Mouse (Mus musculus) lung, postnatal 10 days (tissue): ENCODE data around the gene Gm16181.

ENCODE experiments used
- DNase-seq: peaks from one replicate; pipeline ENCODE4 v3.0.0; 2021

Gm16181 gene

DNA sequence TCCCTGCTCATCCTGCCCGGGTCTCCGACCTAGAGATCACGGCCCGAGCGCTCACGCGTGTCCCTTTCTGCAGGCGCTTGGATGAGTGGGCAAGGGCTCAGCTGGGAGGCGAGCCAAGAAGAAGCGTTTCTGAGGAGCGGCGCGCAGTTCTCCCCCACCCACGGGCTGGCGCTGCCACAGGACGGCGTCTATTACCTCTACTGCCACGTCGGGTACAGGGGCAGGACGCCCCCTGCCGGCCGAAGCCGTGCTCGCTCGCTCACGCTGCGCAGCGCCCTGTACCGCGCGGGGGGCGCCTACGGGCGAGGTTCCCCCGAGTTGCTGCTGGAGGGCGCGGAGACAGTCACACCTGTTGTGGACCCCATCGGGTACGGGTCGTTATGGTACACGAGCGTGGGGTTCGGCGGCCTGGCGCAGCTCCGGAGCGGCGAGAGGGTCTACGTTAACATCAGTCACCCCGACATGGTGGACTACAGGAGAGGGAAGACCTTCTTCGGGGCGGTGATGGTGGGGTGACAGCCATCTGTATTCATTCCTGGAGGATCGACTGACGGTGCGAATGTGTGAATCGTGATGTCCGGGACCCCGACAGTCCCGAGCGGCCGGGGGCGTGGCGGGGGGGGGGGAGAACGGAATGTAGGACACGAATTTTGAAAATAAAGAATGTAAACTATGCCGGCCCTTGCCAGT, 24.9 kb upstream of the Gm16181 start:
- peak; percentile 90 for DNase-seq

GRCm38 (mm10) chr17:35196321-35196641, 24.4 kb upstream of the Gm16181 start:
- DNase-seq, result no peak

GRCm38 (mm10) chr17:35197126-35197525, 23.5 kb upstream of the Gm16181 start:
- no peak for DNase-seq

DNA sequence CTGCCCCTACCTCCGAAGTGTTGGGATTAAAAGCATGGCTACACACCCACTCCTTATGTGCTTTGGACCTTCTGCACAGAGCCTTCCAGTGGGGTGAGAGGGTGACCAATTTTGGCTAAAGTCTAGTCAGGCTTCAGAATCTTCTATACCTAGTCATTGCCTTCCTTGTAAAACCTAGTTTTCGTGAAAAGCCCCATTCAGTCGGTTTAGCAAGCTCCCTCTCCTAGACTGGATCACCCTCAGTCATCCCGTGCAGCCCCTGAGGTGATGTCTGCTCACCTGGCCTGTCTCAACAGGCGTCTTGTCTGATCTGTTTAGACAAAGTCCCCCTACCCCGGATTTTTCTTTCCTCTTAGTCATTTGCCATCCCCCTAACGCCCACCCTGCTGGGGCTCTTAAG, 22.6 kb upstream of the Gm16181 start:
- DNase-seq, result no peak

GRCm38 (mm10) chr17:35198946-35199345, 21.7 kb upstream of the Gm16181 start:
- no peak for DNase-seq

GRCm38 (mm10) chr17:35200398-35200797, 20.2 kb upstream of the Gm16181 start:
- no peak for DNase-seq

DNA sequence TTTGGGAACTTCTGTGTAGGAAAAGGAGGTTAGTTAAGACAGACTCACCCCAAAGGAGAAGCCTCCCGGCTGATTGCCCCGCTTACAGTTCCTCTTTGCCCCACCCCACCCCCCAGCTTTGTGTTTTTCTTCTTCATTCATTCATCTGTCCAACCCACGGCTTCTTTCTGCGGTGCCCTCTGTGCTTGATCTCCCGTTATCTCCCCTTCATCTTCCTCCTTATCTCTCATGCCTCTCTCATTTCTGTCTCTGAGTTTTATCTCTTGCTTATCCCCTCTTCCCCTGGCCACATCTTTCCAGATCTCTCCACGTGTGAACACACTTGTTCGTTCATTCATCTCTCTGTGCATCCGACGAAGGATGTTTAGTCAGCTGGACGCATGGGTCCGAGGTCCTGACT, 19.5 kb upstream of the Gm16181 start:
- no peak for DNase-seq

DNA sequence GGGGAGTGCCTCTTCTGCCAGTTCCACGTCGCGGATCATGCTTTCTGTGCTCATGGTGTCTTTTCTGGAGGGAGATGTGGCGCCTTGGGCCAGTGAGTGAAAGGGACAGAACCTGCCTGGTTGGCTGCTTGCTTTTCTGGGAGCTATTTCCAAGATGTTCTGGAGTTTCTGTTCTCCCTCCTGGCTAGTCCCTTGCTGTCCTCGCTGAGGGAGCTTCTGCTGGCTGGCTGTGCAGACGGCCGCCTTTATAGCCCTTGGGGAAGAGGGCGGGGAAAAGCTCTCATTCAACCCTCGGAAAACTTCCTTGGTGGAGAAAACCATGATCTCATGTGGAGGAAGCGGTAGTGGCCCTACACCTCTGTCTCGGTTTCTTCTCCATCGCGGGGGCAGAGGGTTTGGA, 18.8 kb upstream of the Gm16181 start, which contains the start of gene Tnf:
Gene Tnf, minus strand, starts transcription at position 221 of the 400 bp plus-strand sequence.
- peak; percentile 72 for DNase-seq

- DNase-seq, result no peak
Observed at GRCm38 (mm10) chr17:35202442-35202841, 18.2 kb upstream of the Gm16181 start.

GRCm38 (mm10) chr17:35204494-35205379, 15.9 kb upstream of the Gm16181 start, which contains the start of gene Lta:
Gene Lta (minus strand): TSS chr17:35205351.
- DNase-seq, result no peak

- no peak for DNase-seq
Observed at GRCm38 (mm10) chr17:35205380-35205769, 15.3 kb upstream of the Gm16181 start.

DNA sequence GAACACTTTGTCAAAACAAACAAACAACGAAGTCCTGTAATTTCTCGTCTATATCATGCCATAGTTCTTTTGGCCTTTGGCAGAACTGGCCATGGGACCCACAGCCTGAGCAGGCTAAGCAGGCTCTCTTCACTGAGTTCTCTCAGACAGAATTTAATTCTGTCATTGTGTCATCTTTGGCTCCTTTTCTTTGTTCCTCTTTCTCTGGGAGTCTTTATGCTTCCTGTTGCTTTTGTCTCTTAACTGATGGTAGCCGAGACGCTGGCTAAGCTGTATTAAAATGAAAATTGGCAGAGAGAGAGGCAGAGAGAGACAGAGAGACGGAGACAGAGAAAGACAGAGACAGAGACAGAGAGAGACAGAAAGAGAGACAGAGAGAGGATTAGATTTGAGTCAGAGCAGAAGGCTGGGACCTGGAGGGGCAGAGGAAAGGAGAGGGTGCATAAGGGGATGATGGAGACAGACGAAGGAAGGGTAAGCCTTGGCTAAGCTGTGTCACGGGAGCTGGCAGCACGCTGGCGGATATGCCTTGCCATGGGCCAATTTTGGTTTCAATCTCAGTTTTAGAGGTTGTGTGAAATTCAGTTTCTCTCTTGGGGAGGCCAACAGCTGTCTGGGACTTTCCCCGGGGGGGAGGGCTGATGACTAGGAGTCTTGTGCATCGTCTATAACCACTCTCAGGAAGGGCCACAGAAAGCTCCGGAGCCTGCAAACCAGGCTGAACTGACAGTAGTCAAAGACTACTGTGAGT, 10.7 kb upstream of the Gm16181 start:
- DNase-seq, result no peak

GRCm38 (mm10) chr17:35210593-35210992, 10.0 kb upstream of the Gm16181 start:
- no peak for DNase-seq

DNA sequence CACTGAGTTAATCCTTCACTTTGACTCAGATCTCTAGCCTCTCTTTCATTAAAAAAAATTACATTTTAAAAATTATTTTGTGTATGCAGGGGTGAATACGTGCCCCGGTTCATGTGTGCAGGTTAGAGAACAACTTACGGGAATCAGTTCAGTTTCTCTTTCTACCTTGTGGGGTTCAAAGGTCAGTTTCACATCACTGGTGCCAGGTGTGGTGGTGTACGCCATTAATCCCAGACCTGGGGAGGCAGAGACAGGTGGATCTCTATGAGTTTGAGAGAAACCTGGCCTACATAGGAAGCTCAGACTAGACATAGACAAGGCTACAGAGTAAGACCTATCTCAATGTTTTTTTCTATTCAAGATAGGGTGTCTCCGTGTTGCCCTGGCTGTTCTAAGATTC, 7.6 kb upstream of the Gm16181 start:
- no peak for DNase-seq

- peak; percentile 73 for DNase-seq
Observed at GRCm38 (mm10) chr17:35218516-35219193, 2.0 kb upstream of the Gm16181 start.

DNA sequence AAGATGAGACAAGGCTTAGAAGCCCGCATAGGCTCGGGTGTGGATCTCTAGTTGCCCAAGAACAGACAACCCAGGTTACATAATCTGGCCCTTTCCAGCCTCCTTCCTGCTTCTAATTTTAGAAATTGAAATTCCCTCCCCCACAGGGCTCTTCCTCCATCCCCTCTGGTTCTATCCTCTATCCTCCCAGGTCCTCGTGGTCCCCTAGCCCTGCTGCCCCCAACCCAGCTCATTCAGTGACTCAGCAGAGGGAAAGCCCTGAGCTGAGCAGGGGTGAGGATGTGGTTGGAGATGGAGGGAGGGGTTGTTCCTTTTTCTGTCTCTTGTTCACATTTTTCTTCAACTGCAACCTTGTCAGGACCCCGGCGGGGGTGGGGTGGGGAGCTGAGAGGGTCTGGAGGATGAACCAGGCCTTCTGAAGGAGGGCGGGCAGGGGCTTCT, 1.0 kb upstream of the Gm16181 start:
- DNase-seq, result no peak

- DNase-seq, result peak; percentile 53
Observed at GRCm38 (mm10) chr17:35222299-35222698, 1.7 kb downstream of the Gm16181 start.

DNA sequence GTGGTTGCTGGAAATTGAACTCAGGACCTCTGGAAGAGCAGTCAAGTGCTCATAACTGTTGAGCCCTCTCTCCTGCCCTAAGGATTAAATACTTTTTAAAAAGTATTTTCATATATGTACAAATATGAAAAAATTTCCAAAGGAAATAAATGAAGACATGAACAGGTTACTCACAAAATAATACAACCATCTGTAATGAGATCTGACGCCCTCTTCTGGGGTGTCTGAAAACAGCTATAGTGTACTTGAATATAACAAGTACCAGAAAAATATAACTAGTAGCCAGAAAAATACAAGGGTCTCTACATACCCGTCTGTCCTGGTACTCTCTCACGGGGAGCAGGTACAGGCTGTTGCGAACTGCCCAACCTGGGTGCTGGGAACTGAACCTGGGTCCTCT, 4.0 kb downstream of the Gm16181 start:
- no peak for DNase-seq

- no peak for DNase-seq
Observed at GRCm38 (mm10) chr17:35225456-35225855, 4.8 kb downstream of the Gm16181 start.

GRCm38 (mm10) chr17:35226561-35227046, 6.0 kb downstream of the Gm16181 start:
- DNase-seq, result no peak

DNA sequence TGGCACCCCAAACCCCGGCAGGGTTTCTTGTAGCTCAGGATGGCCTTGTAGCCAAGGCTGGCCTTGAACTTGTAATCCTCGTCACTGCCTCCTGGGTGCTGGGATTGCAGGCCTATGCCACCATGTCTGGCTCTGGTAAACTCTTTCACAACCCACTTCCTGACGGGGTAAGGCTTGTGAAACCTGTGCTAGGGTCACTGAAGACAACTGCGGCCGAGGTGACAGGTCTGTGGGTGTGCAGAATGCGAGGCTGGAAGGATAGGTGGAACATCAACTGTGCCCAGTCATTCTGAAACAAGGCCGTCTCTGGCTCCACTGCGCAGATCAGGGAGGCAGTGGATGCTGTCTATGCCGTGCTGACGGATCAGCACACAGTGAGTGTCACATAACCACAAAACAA, 10.4 kb downstream of the Gm16181 start:
- no peak for DNase-seq

DNA sequence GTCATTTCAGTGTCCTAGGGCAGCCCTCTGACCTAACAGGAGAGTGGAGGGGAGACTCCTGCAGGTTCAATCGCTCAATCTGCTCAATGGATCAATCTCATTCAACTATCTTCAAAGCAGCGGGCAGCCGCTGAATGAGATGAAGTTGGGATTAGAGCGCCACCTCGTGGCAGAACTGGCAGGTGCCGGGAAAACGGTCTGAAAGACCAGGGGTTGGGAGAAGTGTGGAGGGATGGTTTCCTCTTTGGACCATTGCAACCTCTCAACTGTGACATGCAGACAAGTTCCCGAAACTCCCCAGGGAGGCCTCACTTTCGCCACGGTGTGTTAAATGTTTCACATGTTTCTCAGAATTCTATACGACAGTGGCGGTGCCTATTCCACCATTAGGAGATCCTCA, 11.4 kb downstream of the Gm16181 start:
- DNase-seq, result peak; percentile 90

GRCm38 (mm10) chr17:35232659-35233058, 12.0 kb downstream of the Gm16181 start:
- DNase-seq, result no peak
